Mouse (Mus musculus) forebrain, embryonic 13.5 days (tissue): ENCODE data around the gene Mdn1. TPM values are rescaled to one million over a fixed set of nuclear protein-coding genes. Genes with fewer than 3 reads are reported as not detected.
A peak's percentile ranks its signal among the peaks of the same experiment; 100 is the strongest.

ENCODE experiments used
- ATAC-seq: fragments of 200-750 bp; cut with Nextera tagmentation; 2 replicates; pipeline ENCODE4 v1.8.0; 2017
- H3K27ac ChIP-seq: fragments of 300-500 bp; sonication (generic); 2 replicates; pipeline ENCODE4 v1.5.1; 2015; ENCODE audit warnings: inconsistent platforms, mild to moderate bottlenecking, moderate library complexity
- H3K27me3 ChIP-seq: fragments of 300-500 bp; sonication (generic); 2 replicates; pipeline ENCODE4 v1.6.1; 2015; ENCODE audit warnings: mild to moderate bottlenecking, inconsistent platforms
- H3K36me3 ChIP-seq: fragments of 300-500 bp; sonication (generic); 2 replicates; pipeline ENCODE4 v1.6.1; 2015; ENCODE audit warnings: mild to moderate bottlenecking, inconsistent platforms; ENCODE audit not compliant: poor library complexity, severe bottlenecking
- H3K4me1 ChIP-seq: fragments of 300-500 bp; sonication (generic); 2 replicates; pipeline ENCODE4 v1.6.1; 2015; ENCODE audit warnings: inconsistent platforms
- H3K4me2 ChIP-seq: fragments of 300-500 bp; sonication (generic); 2 replicates; pipeline ENCODE4 v1.6.1; 2015; ENCODE audit warnings: inconsistent platforms, mild to moderate bottlenecking, moderate library complexity
- H3K4me3 ChIP-seq: fragments of 300-500 bp; sonication (generic); 2 replicates; pipeline ENCODE4 v1.5.1; 2015; ENCODE audit warnings: mild to moderate bottlenecking, inconsistent platforms
- H3K9ac ChIP-seq: fragments of 300-500 bp; sonication (generic); 2 replicates; pipeline ENCODE4 v1.6.1; 2015; ENCODE audit warnings: mild to moderate bottlenecking, inconsistent platforms
- H3K9me3 ChIP-seq: fragments of 300-500 bp; sonication (generic); replicated peaks from 2 replicates; pipeline ENCODE4 v1.6.1; 2016; ENCODE audit warnings: inconsistent platforms
- WGBS: fragments of 180-500 bp; shearing (Covaris S2); methylation state at CpG from one replicate; pipeline ENCODE4 v1.1.7; 2015; 5-methylcytosine and 5-hydroxymethylcytosine counted together
- polyA plus RNA-seq: library from polyadenylated mRNA; unstranded; fragments of >200 nt; fragmentation: Nextera tagmentation; extraction: Ambion mirVana; gene quantifications from 2 replicates; pipeline ENCODE4 v1.2.1, GENCODE M21; 2015

Mdn1 gene
- polyA plus RNA-seq, 1 experiment from 2014 or later: 15.8 TPM

GRCm38 (mm10) chr4:32799966-32800576 is 143.2 kb downstream of the Mdn1 start, which contains the start of gene Lyrm2:
Gene Lyrm2, plus strand, starts transcription at chr4:32800253.
- WGBS: under 1% methylated on average over 53 of the region's 53 CpGs

GRCm38 (mm10) chr4:32800577-32801170 is 143.8 kb downstream of the Mdn1 start:
- Histone ChIP-seq H3K27me3 (no peaks in the 10 kb centered on the region), H3K9me3 (no peaks in the 10 kb centered on the region), H3K4me1 (peaks cover 9% of the 10 kb centered on the region), H3K36me3 (peaks cover 8% of the 10 kb centered on the region), H3K9ac (peak overlapping the region; percentile 92), H3K27ac (peak overlapping the region; percentile 99), H3K4me3 (peak overlapping the region; percentile 68), H3K4me2 (peak overlapping the region; percentile 72)
- 4% methylated on average over 9 of the region's 9 CpGs for WGBS
- peak; percentile 46 for ATAC-seq

More at GRCm38 (mm10) chr4:32799966-32800576, 143.2 kb downstream of the Mdn1 start, which contains the start of gene Lyrm2:
- Histone ChIP-seq H3K4me2 (peak within 1 kb of the TSS; percentile 72), H3K27ac (peak within 1 kb of the TSS; percentile 99), H3K9me3 (no peaks in the 10 kb centered on the region), H3K9ac (peak within 1 kb of the TSS; percentile 92), H3K4me3 (peak within 1 kb of the TSS; percentile 68), H3K36me3 (peaks cover 2% of the 10 kb centered on the region; the same call in 1 of the 2 replicates), H3K27me3 (no peaks in the 10 kb centered on the region), H3K4me1 (peaks cover 9% of the 10 kb centered on the region)
- peak; percentile 94 for ATAC-seq

- ATAC-seq: no peak
- Histone ChIP-seq H3K9me3 (no peaks in the 10 kb centered on the region), H3K9ac (no peak overlapping the region), H3K27ac (no peak overlapping the region), H3K4me1 (no peaks in the 10 kb centered on the region), H3K27me3 (no peaks in the 10 kb centered on the region), H3K4me3 (no peak overlapping the region), H3K4me2 (no peak overlapping the region), H3K36me3 (peaks cover 62% of the 10 kb centered on the region)
- 71% methylated on average over 5 of the region's 5 CpGs for WGBS
These were observed 160.6 kb downstream of the Mdn1 start for GRCm38 (mm10) chr4:32817478-32817877.

- peaks cover 47% of the 10 kb centered on the region for H3K36me3 ChIP-seq
- H3K9me3 ChIP-seq: no peaks in the 10 kb centered on the region
- no peak overlapping the region for H3K4me2 ChIP-seq
- ATAC-seq: no peak
- H3K27me3 ChIP-seq: no peaks in the 10 kb centered on the region
- no peak overlapping the region for H3K4me3 ChIP-seq
- no peak overlapping the region for H3K27ac ChIP-seq
- no peak overlapping the region for H3K9ac ChIP-seq
- 0 out of 2 replicates have a peak, but pooled peaks cover 3% of the 10 kb centered on the region for H3K4me1 ChIP-seq
- 94% methylated on average over 3 of the region's 3 CpGs for WGBS
These were observed 163.8 kb downstream of the Mdn1 start for GRCm38 (mm10) chr4:32820676-32821075.

- Histone ChIP-seq H3K9ac (no peak overlapping the region), H3K4me2 (no peak overlapping the region), H3K9me3 (no peaks in the 10 kb centered on the region), H3K27ac (no peak overlapping the region), H3K4me1 (peaks cover 14% of the 10 kb centered on the region), H3K4me3 (no peak overlapping the region), H3K27me3 (no peaks in the 10 kb centered on the region), H3K36me3 (peaks cover 21% of the 10 kb centered on the region)
- WGBS: 69% methylated on average over 8 of the region's 8 CpGs
- ATAC-seq: no peak
These were observed 167.3 kb downstream of the Mdn1 start for GRCm38 (mm10) chr4:32824254-32824653.

Other genes starting within 250 kb of the Mdn1 start
- 0.08 TPM in 1 of 2 replicates, not detected in the other for gene Gja10, start 54.4 kb upstream of the Mdn1 start, polyA plus RNA-seq
- gene Casp8ap2, start 41.7 kb upstream of the Mdn1 start, polyA plus RNA-seq: 66.1 and 88.3 TPM in 2 replicates
- 170 and 172 TPM in 2 replicates for gene Lyrm2, start 143.1 kb downstream of the Mdn1 start, polyA plus RNA-seq